Mouse (Mus musculus) intestine, postnatal 0 days (tissue): ENCODE data around the gene Slc9a3r2. TPM values are rescaled to one million over a fixed set of nuclear protein-coding genes. Genes with fewer than 3 reads are reported as not detected.

ENCODE experiments used
- ATAC-seq: fragments of 200-750 bp; cut with Nextera tagmentation; 2 replicates; pipeline ENCODE4 v1.8.0; 2017; ENCODE audit warnings: mild to moderate bottlenecking, moderate TSS enrichment, moderate library complexity
- H3K27ac ChIP-seq: fragments of 300-500 bp; sonication (generic); 2 replicates; pipeline ENCODE4 v1.5.1; 2014; ENCODE audit warnings: mild to moderate bottlenecking, low read depth, low read length, moderate library complexity
- H3K27me3 ChIP-seq: fragments of 300-500 bp; sonication (generic); replicated peaks from 2 replicates; pipeline ENCODE4 v1.6.1; 2014; ENCODE audit warnings: low read length, mixed read lengths; ENCODE audit not compliant: control insufficient read depth, insufficient read depth
- H3K36me3 ChIP-seq: fragments of 300-500 bp; sonication (generic); 2 replicates; pipeline ENCODE4 v1.6.1; 2014; ENCODE audit warnings: mild to moderate bottlenecking, moderate library complexity; ENCODE audit not compliant: control insufficient read depth, insufficient read depth
- H3K4me1 ChIP-seq: fragments of 300-500 bp; sonication (generic); replicated peaks from 2 replicates; pipeline ENCODE4 v1.6.1; 2014; ENCODE audit warnings: antibody characterized with exemption, low read length, mixed read lengths; ENCODE audit not compliant: control insufficient read depth, insufficient read depth
- H3K4me2 ChIP-seq: fragments of 300-500 bp; sonication (generic); replicated peaks from 2 replicates; pipeline ENCODE4 v1.6.1; 2014; ENCODE audit warnings: low read depth, mild to moderate bottlenecking, moderate library complexity
- H3K4me3 ChIP-seq: fragments of 300-500 bp; sonication (generic); 2 replicates; pipeline ENCODE4 v1.5.1; 2014; ENCODE audit warnings: low read depth, low read length
- H3K9ac ChIP-seq: fragments of 300-500 bp; sonication (generic); 2 replicates; pipeline ENCODE4 v1.6.1; 2014; ENCODE audit warnings: mild to moderate bottlenecking, low read depth, low read length
- H3K9me3 ChIP-seq: fragments of 300-500 bp; sonication (generic); 2 replicates; pipeline ENCODE4 v1.6.1; 2016; ENCODE audit warnings: mixed run types; ENCODE audit not compliant: control insufficient read depth
- CTCF ChIP-seq: sonication (generic); IDR thresholded peaks from 2 replicates; pipeline ENCODE4 v1.5.1; 2016; ENCODE audit warnings: low read depth, mild to moderate bottlenecking, control low read depth, antibody characterized with exemption, moderate library complexity
- WGBS: fragments of 180-500 bp; shearing (Covaris S2); extraction: QIAGEN DNeasy Blood & Tissue Kit; methylation state at CpG from one replicate; pipeline ENCODE4 v1.1.7; 2014; 5-methylcytosine and 5-hydroxymethylcytosine counted together
- microRNA-seq: library from miRNA; unstranded; fragments of <30 nt; microRNA quantifications from one replicate; pipeline ENCODE4, GENCODE M21; 2016
- polyA plus RNA-seq: library from polyadenylated mRNA; unstranded; fragments of >200 nt; fragmentation: Nextera tagmentation; extraction: Ambion mirVana; gene quantifications from 2 replicates; pipeline ENCODE4 v1.2.1, GENCODE M21; 2015

Gene Slc9a3r2
- polyA plus RNA-seq, 1 experiment from 2014 or later: 26.5 TPM

- Histone ChIP-seq H3K4me3 (no peak overlapping the region), H3K36me3 (peaks cover 84% of the 10 kb centered on the region), H3K4me2 (no peak overlapping the region), H3K27ac (no peak overlapping the region), H3K9me3 (no peaks in the 10 kb centered on the region), H3K27me3 (no peaks in the 10 kb centered on the region), H3K4me1 (no peaks in the 10 kb centered on the region), H3K9ac (no peak overlapping the region)
- WGBS: 91% methylated on average over 26 of the region's 26 CpGs
- TF ChIP-seq CTCF: no peak
- ATAC-seq: no peak
These were observed 55.9 kb downstream of the Slc9a3r2 start for GRCm38 (mm10) chr17:24593992-24594890.

DNA sequence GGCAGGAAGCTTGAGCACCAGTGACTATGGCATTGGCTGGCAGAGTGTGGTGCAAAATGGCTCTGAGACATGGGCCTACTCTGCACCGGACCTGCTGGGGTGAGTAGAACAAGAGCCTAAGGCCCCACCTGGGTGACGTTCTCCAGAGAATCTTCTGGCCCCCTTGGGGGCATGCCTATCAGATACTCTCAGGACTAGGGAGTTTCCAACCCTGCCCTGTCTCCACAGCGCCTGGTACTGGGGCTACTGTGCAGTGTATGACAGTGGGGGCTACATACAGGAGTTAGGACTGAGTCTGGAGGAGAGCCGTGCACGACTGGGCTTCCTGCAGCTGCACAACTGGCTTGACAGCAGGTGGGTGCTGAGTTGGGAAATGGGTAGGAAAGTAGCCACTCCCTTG is 56.9 kb downstream of the Slc9a3r2 start:
- Histone ChIP-seq H3K4me2 (no peak overlapping the region), H3K27ac (no peak overlapping the region), H3K27me3 (no peaks in the 10 kb centered on the region), H3K36me3 (peaks cover 81% of the 10 kb centered on the region), H3K9ac (no peak overlapping the region), H3K9me3 (no peaks in the 10 kb centered on the region), H3K4me3 (no peak overlapping the region), H3K4me1 (no peaks in the 10 kb centered on the region)
- no peak for ATAC-seq
- 81% methylated on average over 5 of the region's 5 CpGs for WGBS
- TF ChIP-seq CTCF: no peak

GRCm38 (mm10) chr17:24591695-24592094 is 58.4 kb downstream of the Slc9a3r2 start:
- ATAC-seq: no peak
- H3K9ac ChIP-seq: no peak overlapping the region
- H3K4me3 ChIP-seq: no peak overlapping the region
- H3K4me2 ChIP-seq: no peak overlapping the region
- WGBS: 93% methylated on average over 5 of the region's 5 CpGs
- no peaks in the 10 kb centered on the region for H3K27me3 ChIP-seq
- TF ChIP-seq CTCF: no peak
- no peaks in the 10 kb centered on the region for H3K9me3 ChIP-seq
- peaks cover 79% of the 10 kb centered on the region for H3K36me3 ChIP-seq
- H3K4me1 ChIP-seq: no peaks in the 10 kb centered on the region
- H3K27ac ChIP-seq: no peak overlapping the region

GRCm38 (mm10) chr17:24590943-24591342 is 59.2 kb downstream of the Slc9a3r2 start:
- Histone ChIP-seq H3K36me3 (peaks cover 77% of the 10 kb centered on the region), H3K4me3 (no peak overlapping the region), H3K9ac (no peak overlapping the region), H3K4me1 (no peaks in the 10 kb centered on the region), H3K9me3 (no peaks in the 10 kb centered on the region), H3K27ac (no peak overlapping the region), H3K4me2 (no peak overlapping the region), H3K27me3 (no peaks in the 10 kb centered on the region)
- no peak for ATAC-seq
- no peak for TF ChIP-seq CTCF
- 86% methylated on average over 3 of the region's 3 CpGs for WGBS

Small RNAs within 50 kb of the gene (microRNA-seq; reads per million reads assigned to microRNA genes)
- not detected for gene Gm24589

Other genes starting within 250 kb of the Slc9a3r2 start
- gene Rnps1, start 235.8 kb downstream of the Slc9a3r2 start, polyA plus RNA-seq: 111 and 114 TPM in 2 replicates
- gene Eci1, start 223.7 kb downstream of the Slc9a3r2 start, polyA plus RNA-seq: 96.4 and 106 TPM in 2 replicates
- gene Dnase1l2, start 207.2 kb downstream of the Slc9a3r2 start, polyA plus RNA-seq: 0.73 and 0.80 TPM in 2 replicates
- 5.0 and 5.2 TPM in 2 replicates for gene E4f1, start 180.0 kb downstream of the Slc9a3r2 start, polyA plus RNA-seq
- gene Pgp, start 179.9 kb downstream of the Slc9a3r2 start, polyA plus RNA-seq: 64.5 and 69.4 TPM in 2 replicates
- not detected in 2 replicates for gene Bricd5, start 176.4 kb downstream of the Slc9a3r2 start, polyA plus RNA-seq
- gene Mlst8, start 171.2 kb downstream of the Slc9a3r2 start, polyA plus RNA-seq: 11.9 and 12.9 TPM in 2 replicates
- gene Caskin1, start 161.7 kb downstream of the Slc9a3r2 start, polyA plus RNA-seq: 0.69 and 0.78 TPM in 2 replicates
- 39.7 and 41.2 TPM in 2 replicates for gene Traf7, start 122.4 kb downstream of the Slc9a3r2 start, polyA plus RNA-seq
- gene Rab26, start 116.1 kb downstream of the Slc9a3r2 start, polyA plus RNA-seq: 0.31 and 0.63 TPM in 2 replicates
- 5.4 and 8.3 TPM in 2 replicates for gene Pkd1, start 100.5 kb downstream of the Slc9a3r2 start, polyA plus RNA-seq
- gene Tsc2, start 17.7 kb downstream of the Slc9a3r2 start, polyA plus RNA-seq: 24.7 and 25.8 TPM in 2 replicates
- 5.0 and 5.5 TPM in 2 replicates for gene Nthl1, start 17.6 kb downstream of the Slc9a3r2 start, polyA plus RNA-seq
- gene Npw, start 8.1 kb upstream of the Slc9a3r2 start, polyA plus RNA-seq: 0.20 TPM in 1 of 2 replicates, not detected in the other
- gene Zfp598, start 19.4 kb upstream of the Slc9a3r2 start, polyA plus RNA-seq: 13.4 and 13.5 TPM in 2 replicates
- 6.0 and 6.2 TPM in 2 replicates for gene Syngr3, start 39.6 kb upstream of the Slc9a3r2 start, polyA plus RNA-seq
- 42.0 and 42.2 TPM in 2 replicates for gene Gfer, start 45.8 kb upstream of the Slc9a3r2 start, polyA plus RNA-seq
- gene Noxo1, start 45.9 kb upstream of the Slc9a3r2 start, polyA plus RNA-seq: 32.4 and 38.0 TPM in 2 replicates
- gene Tbl3, start 57.3 kb upstream of the Slc9a3r2 start, polyA plus RNA-seq: 23.8 and 25.2 TPM in 2 replicates
- gene Rnf151, start 67.7 kb upstream of the Slc9a3r2 start, polyA plus RNA-seq: not detected in 2 replicates
- gene Rps2, start 67.8 kb upstream of the Slc9a3r2 start, polyA plus RNA-seq: 757 and 776 TPM in 2 replicates
- 406 and 413 TPM in 2 replicates for gene Ndufb10, start 74.2 kb upstream of the Slc9a3r2 start, polyA plus RNA-seq
- 0.27 TPM in 1 of 2 replicates, not detected in the other for gene Rpl3l, start 77.5 kb upstream of the Slc9a3r2 start, polyA plus RNA-seq
- gene Msrb1, start 86.3 kb upstream of the Slc9a3r2 start, polyA plus RNA-seq: 47.4 and 47.8 TPM in 2 replicates
- gene Hs3st6, start 102.7 kb upstream of the Slc9a3r2 start, polyA plus RNA-seq: 0.25 and 0.47 TPM in 2 replicates
- 0.08 and 0.10 TPM in 2 replicates for gene Meiob, start 154.0 kb upstream of the Slc9a3r2 start, polyA plus RNA-seq
- gene Hagh, start 189.8 kb upstream of the Slc9a3r2 start, polyA plus RNA-seq: 104 and 105 TPM in 2 replicates
- gene Fahd1, start 200.0 kb upstream of the Slc9a3r2 start, polyA plus RNA-seq: 165 and 195 TPM in 2 replicates
- gene Igfals, start 215.7 kb upstream of the Slc9a3r2 start, polyA plus RNA-seq: 17.2 and 18.3 TPM in 2 replicates
- gene Nubp2, start 236.0 kb upstream of the Slc9a3r2 start, polyA plus RNA-seq: 48.0 and 53.5 TPM in 2 replicates
- gene Spsb3, start 236.3 kb upstream of the Slc9a3r2 start, polyA plus RNA-seq: 42.3 and 43.4 TPM in 2 replicates
- gene Eme2, start 244.8 kb upstream of the Slc9a3r2 start, polyA plus RNA-seq: 16.7 and 18.5 TPM in 2 replicates
- 132 and 141 TPM in 2 replicates for gene Mrps34, start 244.8 kb upstream of the Slc9a3r2 start, polyA plus RNA-seq
- 47.4 and 54.4 TPM in 2 replicates for gene Nme3, start 246.2 kb upstream of the Slc9a3r2 start, polyA plus RNA-seq